Mouse (Mus musculus): ENCODE measurements at regions not wholly inside any gene's neighbourhood (a gene's known extent, or its start where the extent isn't known, plus 50 kb on each side); places are given as distances from the start of the nearest gene placed in this dataset.
"Not testable (repeated sequence)": the region's sequence is repeated elsewhere in the genome, so short reads cannot be mapped to it uniquely, and the experiment has no call there.

DNA sequence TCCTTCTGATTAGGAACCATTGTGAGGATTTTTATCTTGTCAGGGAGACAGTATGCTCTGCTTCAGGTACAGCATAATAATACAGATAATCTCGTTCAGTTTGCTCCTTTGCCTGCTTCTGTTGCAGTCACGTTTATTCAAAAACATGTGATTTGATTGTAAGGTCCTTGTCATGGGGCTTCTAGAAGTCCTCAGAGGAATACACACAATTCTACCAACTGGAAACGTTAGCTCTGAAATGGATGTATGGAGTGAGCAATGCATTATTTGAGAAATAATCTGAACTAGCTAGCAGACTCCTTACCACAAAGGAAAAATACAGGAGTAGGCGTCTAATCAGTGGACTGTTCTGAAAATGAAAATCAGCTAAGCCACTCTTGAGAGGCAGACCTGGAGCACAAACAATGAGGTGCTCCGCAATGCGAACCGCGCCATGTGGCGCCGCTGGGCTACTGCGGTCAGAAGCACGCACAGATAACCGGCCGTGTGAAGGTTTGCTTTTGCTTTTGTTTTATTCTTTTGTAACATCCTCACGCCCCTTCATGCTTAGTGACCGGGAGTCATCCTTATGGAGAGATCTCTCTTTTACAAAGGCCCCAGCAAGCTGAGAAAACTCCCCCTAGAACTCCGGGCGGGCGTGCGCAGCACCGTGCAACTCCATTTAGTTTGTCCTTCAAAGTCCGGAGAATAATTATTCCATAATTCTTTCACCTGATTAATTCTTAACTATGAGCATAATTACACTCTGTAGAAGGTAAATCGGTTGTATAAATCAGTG, 419.7 kb downstream of the Nova1 start:
- DNase-seq, result peak; percentile 68 to 71

DNA sequence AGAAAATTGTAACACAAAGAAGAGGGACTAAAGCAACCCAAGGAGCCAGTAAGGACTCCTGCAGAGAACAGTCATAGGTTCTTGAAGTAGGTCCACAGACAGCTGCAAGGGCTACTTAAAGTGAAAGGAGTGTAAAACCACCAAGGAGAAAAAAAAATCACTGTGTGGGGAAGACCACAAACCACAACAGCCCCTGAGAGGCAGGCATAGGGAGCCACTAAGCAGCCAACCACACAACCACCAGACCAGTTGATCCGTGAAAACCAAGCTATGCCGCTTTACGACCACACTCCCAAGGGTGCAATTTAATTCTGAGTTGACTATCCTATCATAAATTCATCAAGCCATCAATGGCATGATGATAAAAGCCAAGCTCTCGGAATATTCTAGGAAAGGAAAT, 423.5 kb downstream of the Nova1 start:
- no peak for DNase-seq

DNA sequence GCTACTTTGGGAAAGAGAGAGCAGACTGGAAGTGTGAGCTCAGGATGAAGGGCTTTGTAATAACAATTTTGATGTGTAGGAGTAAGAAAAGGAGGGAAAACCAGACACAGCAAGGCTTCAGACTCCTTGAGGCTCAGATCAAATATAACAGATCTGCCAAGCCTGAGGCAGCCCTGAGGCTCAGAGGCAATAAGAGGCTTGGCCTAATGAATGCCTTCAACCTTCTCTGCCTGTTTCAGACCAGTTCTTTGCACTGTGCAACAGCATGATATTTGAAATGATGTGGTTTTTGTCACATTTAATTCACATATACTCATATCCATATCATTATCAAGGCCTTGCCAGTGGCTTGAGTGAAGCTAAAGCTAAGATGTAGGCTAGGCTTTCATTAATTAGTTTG, 425.0 kb downstream of the Nova1 start:
- DNase-seq, result no peak

DNA sequence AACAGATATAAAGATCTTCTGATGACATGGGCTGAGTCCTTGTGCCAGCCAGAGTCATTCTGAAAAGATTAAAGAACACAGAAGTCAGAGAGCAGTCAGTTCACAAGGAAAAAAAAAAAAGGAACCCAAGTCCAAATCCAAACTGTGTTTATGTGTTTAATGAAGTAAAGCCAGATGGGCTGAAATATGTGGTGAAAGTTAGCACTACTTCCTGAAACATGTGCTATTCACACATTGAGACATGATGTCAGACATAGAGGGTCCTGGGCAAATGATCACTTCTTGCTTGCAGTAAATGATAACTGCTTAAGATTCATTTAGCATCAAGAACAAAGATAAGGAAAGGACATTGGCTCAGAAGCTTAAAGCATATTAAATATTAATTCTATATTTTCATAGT, 439.8 kb downstream of the Nova1 start:
- DNase-seq, result no peak

DNA sequence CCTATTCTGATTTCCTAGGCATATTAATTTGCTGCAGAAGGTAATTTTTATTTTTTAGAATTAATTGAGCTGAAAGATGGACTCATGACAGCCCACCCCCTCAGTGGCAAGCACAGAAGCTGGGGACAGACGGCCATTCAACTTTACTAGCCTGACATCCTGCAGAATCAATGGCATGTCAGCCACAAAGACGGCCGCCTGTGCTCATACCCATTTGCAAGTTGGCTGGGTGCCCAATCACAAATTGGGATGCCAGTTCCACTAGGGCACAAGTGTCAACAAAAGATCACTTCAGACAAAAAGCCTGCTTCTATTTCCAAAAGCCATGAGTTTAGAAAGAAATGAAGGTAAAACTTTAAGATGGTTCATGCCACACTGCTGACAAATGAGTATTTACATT, 447.0 kb downstream of the Nova1 start:
- DNase-seq, result peak; percentile 87 to 89

DNA sequence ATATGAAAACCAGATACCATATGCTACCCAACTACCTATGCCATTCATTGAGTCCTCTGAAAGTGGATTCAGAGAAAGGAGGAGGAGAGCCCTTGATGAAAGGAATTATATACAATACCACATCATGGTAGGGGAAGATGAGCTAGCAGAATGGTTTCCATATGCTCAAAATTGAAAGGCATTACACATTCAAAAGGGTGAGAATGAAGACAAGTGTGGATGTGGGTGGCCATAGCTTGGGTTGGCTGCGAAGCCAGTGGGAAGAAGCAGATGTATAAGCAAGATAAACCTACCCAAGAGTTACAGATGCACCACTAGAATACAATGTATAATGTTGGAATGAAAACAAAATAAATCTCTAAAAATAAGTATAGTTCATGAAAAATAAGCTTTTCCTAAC, 485.4 kb downstream of the Nova1 start:
- no peak for DNase-seq

DNA sequence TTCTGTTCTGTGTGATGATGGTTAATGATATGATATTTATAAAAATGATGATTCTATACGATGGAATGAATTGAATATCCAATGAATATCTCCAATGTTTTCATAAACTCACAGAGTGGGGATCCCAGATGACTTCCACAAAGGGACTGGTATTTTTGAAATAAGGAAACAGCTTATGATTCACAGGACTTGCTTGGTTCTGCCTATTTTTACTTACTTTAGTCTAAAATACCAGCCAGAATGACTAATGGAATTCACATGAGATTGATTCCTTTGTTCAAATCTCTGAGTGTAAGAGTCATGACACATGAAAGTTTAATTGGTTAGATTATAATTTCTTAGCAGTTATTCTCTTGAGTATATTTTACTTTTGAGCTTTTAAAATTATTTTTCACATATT, 490.9 kb downstream of the Nova1 start:
- no peak for DNase-seq

DNA sequence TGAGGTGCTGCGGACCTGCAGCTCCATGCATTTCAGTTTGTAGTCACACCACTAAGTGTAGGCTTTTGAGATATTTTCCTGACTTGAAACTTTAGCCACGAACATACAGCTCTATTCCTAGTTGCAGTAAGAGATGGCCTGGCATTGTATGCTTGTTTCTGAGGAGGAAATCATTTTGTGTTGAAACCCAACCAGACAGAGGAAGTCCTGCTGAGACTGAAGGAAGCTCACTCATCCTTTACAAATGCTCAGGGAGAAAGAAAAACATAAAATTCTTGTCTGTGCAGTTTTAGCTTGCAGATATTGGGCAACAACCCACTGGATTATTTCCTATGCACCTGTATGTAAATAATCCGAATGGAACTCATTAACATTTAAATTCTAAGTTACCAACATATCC, 495.5 kb downstream of the Nova1 start:
- peak; percentile 69 to 76 for DNase-seq

DNA sequence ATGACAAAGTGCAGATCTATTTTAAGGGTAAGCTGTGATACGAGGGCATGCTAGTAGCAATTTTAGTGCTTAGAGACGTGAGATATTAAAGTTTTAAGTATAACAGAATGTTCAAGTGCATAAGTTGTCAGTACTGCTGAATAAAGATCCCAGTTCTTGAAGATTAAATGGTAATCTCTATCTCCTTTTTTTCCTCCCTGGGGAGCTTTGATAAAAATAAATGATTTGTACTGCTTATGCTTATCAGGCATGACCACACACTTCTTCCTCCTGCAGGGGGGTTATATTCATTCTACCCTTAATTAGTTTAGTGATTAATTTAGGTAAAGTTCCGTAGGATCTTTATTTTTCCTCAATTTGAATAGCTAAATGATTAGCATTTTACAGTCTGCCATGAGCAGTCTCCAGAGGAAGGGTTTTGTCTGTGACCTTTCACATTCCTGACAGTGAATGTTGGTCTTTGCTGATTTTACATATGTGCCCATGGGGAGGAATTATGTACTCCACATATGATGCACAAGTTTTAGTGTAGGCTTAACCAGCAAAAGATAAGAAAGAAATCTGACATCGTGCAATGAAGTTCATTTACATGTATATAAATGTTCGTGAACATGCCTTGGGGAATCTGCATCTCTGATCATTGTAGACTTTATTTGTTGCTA, 515.5 kb downstream of the Nova1 start:
- DNase-seq, result no peak

DNA sequence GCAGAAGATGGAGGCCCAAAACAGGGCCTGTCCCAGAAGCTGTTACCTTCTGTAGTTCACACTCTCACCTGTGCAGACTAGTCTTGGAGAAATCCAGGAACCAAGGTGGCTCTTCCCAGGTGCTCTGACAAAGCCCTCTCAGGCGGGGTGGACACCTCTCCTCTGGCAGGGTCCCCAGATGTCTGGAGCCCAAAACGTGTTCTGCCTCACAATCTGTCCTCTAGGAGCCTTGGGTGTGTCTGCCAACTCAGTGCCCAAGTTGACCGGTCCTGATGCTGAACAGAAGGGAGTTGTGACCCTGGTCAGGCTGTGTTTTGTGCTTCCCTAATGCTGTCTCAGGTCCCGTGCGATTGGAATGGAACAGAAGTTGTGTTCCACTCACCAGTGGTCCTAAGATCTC, 519.8 kb downstream of the Nova1 start:
- peak in 1 of 2 experiments; percentile 1 for DNase-seq

DNA sequence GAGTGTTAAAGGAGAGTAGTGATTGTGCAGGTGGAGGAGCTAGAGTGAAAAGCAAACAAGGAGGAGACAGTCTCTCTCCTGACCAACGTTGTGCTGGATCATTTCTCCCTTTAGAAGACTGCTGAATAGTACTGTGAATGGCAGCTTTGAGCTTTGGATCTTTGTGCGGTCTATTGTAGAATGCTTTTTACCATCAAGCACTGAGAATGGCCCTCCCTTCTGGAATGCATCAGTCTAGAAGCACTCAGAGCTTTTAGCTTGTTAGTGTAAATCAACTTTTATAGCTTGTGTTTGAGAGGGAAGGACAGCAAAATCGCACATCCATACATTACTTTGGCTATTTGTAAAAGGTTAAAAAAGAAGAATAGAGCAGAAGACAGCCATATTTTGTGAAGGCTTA, 534.2 kb downstream of the Nova1 start:
- DNase-seq, result no peak

DNA sequence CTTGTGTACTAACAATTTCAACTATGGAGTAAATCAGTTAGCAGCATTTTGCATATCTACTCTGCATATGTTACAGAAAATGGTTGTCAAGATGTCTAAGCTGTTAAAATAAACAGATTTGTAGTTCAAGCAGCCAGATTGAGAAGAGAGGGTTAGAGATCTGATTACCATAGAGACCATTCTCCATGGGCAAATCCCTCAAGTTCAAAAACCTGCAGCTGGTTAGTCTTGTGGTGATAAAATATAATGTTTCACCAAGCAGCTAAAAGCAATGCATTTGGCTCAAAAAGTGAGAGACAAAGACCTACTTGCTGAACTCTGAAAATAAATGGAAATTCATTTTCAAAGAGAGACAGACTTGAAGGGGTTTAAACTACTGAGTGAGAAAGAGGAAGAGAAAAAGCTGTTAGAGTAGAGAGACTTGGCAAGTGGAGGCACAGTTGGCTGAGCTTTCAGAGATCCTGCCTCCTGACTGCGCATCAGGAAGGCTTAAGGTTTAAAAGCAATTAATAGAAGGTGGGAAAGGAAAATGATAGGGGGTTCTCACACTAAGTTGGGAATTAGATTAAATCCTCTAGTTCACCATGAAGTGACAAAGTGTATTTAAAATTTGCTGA, 570.2 kb downstream of the Nova1 start:
- DNase-seq, result peak; percentile 16 to 35

DNA sequence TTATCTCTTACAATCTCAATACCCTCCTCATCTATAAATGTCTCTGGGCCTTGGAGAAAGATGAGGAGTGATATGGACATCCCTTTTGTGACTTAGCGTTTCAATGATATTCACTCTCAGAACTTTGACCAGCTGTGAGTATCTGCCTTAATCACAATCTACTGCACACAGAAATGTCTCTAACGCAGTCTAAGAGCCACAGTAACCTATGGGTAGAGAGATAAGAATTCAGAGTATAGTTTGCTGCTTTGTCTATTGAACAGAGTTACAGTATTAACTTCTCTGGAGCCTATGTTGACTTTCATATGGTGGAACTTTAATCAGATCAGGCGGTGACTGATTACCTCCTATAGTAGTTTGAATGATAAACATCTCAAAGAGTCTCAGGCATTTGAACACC, 573.8 kb downstream of the Nova1 start:
- no peak for DNase-seq

DNA sequence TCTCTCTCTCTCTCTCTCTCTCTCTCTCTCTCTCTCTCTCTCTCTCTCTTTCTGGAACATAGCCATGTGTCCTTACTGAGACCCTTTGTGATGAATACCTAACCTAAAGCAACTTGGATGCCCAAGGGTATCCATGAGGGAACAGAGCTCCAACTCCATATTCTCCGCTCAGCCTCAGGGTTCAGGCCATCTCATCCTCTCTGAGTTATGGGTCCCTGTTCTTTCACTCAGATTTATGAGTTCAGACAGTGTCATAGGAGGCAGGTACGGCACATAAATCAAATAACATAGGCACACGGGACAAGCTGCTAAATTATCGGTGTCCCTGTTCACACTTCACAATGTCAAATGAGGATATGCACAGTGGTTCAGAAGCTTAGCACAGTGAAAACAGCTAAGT, 586.4 kb downstream of the Nova1 start:
- no peak for DNase-seq

DNA sequence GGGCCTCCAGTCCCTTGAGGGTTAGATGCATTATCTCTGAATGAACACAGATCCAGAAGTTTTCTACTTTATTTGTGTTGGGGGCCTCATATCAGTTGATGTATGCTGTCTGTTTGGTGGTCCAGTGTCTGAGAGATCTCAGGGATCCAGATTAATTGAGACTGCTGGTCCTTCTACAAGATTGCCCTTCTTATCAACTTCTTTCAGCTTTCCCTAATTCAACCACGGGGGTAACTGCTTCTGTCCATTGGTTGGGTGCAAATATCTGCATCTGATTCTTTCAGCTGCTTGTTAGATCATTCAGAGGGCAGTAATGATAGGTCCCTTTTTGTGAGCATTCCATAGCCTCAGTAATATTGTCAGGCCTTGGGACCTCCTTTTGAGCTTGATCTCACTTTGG, 603.4 kb downstream of the Nova1 start:
- not testable (repeated sequence) for DNase-seq

DNA sequence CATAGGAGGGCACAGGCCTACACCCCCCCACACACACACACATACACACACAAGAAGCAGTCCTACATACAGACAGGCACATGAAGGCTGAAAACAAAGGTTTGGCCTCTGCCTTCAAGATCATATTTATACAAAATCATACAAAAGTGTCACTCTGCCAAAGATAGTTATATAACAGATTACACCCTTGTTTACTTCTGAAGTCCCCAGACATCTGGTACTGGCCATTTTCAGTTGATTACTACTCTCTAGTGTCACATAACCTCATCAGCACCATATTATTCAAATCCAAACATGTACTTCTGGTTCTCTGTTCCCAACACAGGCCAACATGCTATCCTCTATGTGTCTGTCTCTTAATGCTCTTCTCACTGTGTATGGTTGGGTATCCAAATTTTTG, 619.7 kb downstream of the Nova1 start:
- no peak for DNase-seq

DNA sequence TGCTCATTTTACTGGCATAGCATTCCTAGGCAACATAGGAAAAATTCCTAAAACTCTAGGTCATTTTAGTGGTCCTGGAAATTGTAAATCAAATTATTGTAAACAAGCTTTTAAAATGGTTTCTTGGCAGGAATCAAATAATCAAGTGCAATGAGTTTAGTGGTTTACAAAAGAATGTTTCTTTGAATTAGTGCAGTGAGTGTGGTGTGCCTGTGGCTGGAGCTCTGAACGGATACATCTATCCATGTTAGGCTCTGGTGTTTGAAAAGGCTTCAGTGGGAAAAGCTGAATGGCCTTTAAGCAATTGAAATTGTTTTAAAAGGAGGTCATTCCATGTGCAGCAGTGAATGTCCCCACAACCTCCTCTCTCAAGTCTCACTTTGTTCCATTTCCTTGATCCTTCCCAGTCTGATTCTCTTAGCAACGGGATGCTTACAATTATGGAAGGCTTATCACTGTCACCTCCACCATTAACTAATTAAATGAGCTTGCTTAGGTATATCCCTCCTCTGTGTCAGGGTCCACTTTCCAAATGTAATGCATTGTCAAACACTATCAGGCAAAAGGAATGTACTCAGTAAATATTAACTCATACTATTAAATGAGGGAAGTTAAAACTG, 621.1 kb downstream of the Nova1 start:
- no peak for DNase-seq

DNA sequence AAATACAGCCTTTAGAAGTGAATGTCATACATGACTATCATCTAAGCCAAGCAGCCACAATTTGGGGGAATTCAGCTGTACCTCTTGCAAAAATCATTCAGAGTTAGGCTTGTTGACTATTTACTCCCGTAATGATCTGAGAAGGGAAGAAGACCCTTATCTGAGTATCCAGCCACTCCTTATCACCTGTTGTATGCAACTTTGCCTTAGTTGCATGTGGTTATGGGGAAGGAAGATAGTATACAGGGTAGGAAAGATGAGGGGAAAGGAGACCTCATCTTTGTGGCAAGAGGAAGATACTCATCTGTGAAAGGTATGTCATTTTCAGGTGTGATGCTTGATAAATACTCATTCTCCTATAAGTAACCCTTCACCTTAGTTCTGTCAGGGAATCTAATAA, 624.6 kb downstream of the Nova1 start:
- no peak for DNase-seq

Data from cerebellum, postnatal 14 days (tissue).